In the genomic region with DNA sequence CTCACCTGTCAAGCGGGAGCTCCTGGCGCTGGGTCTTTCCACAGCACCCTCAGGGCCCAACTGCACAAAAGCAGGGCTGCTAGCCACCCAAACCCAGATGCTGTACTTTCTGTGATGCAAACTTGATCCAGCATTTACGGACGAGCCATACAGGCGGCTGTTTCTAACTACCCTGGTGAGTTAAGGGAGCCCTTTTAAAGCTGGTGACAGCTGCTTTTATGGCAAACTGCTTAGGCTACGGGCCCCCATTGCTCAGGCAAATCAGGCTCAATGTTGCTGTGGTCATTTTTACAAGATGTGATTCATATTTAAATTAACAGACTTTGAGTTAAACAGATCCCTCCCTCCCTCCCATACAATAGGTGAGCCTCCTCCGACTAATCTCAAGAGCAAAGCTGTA, we compare ENCODE assay signal across 25 mouse cellular contexts.
"Had no signal": no experiment of that assay in that cellular context is flagged by ENCODE, and none has a peak within 500 bp of the region (broad histone marks: within the 10 kb centered on the region; RNA-seq: fewer than 3 reads in every experiment).

No protein-coding gene starts in this region.

- DNase-seq: kidney, adult 2 months; kidney, postnatal 25 days; layer of hippocampus, adult 9-11 months; layer of hippocampus, postnatal 36 days; liver; lung, adult 18-20 months; lung, postnatal 10 days; lung, postnatal 36 days; right cerebral cortex, adult 18-20 months; right cerebral cortex, postnatal 14 days; right cerebral cortex, postnatal 4 days; thymus, postnatal 36 days had no signal

- H3K9me3 ChIP-seq: limb, embryonic 13.5 days; liver, embryonic 12.5 days; liver, embryonic 15.5 days; lung, embryonic 15.5 days; megakaryocyte, embryonic 14.5 days; neural tube, embryonic 12.5 days; neural tube, embryonic 15.5 days; stomach, embryonic 15.5 days had no signal

- H3K4me2 ChIP-seq: limb, embryonic 13.5 days; liver, embryonic 12.5 days; liver, embryonic 15.5 days; lung, embryonic 15.5 days; midbrain, embryonic 11.5 days; neural tube, embryonic 12.5 days; neural tube, embryonic 15.5 days; stomach, embryonic 15.5 days had no signal

- H3K4me3 ChIP-seq: layer of hippocampus, adult 2 months; left cerebral cortex, adult 2 months; limb, embryonic 13.5 days; liver, embryonic 12.5 days; liver, embryonic 15.5 days; lung, embryonic 15.5 days; megakaryocyte, embryonic 14.5 days; neural tube, embryonic 12.5 days; neural tube, embryonic 15.5 days; stomach, embryonic 15.5 days had no signal

- H3K36me3 ChIP-seq: limb, embryonic 13.5 days; liver, embryonic 12.5 days; liver, embryonic 15.5 days; lung, embryonic 15.5 days; neural tube, embryonic 12.5 days; neural tube, embryonic 15.5 days; stomach, embryonic 15.5 days had no signal

- ATAC-seq: liver, embryonic 12.5 days; midbrain, embryonic 16.5 days had no signal

- H3K27ac ChIP-seq: kidney, postnatal 0 days; layer of hippocampus, adult 2 months; left cerebral cortex, adult 2 months; limb, embryonic 13.5 days; liver, embryonic 12.5 days; liver, embryonic 15.5 days; lung, embryonic 15.5 days; neural tube, embryonic 12.5 days; neural tube, embryonic 15.5 days; stomach, embryonic 15.5 days had no signal

- H3K9ac ChIP-seq: limb, embryonic 13.5 days; liver, embryonic 12.5 days; liver, embryonic 15.5 days; lung, embryonic 15.5 days; neural tube, embryonic 12.5 days; neural tube, embryonic 15.5 days; stomach, embryonic 15.5 days had no signal

- H3K27me3 ChIP-seq: limb, embryonic 13.5 days; liver, embryonic 12.5 days; liver, embryonic 15.5 days; lung, embryonic 15.5 days; megakaryocyte, embryonic 14.5 days; neural tube, embryonic 12.5 days; neural tube, embryonic 15.5 days; stomach, embryonic 15.5 days had no signal

- H3K4me1 ChIP-seq: liver, embryonic 12.5 days had no signal
